Mouse (Mus musculus) lung, postnatal 0 days (tissue): Measurements from ENCODE around the gene Adgrb3. TPM values are rescaled to one million over a fixed set of nuclear protein-coding genes. Genes with fewer than 3 reads are reported as not detected.

Experiments used
- ATAC-seq: fragments of 200-750 bp; cut with Nextera tagmentation; 2 replicates; pipeline ENCODE4 v1.8.0; 2017; ENCODE audit warnings: moderate library complexity
- DNase-seq: peaks from one replicate; pipeline ENCODE4 v3.0.0-alpha.2; 2016; ENCODE audit warnings: low spot score
- H3K27ac ChIP-seq: fragments of 300-500 bp; sonication (generic); 2 replicates; pipeline ENCODE4 v1.5.1; 2014; ENCODE audit warnings: antibody characterized with exemption, mild to moderate bottlenecking, low read length, mixed read lengths
- H3K27me3 ChIP-seq: fragments of 300-500 bp; sonication (generic); replicated peaks from 2 replicates; pipeline ENCODE4 v1.6.1; 2014; ENCODE audit warnings: low read length, mixed read lengths; ENCODE audit not compliant: insufficient read depth
- H3K36me3 ChIP-seq: fragments of 300-500 bp; sonication (generic); 2 replicates; pipeline ENCODE4 v1.6.1; 2014; ENCODE audit warnings: low read length, mixed read lengths; ENCODE audit not compliant: insufficient read depth
- H3K4me1 ChIP-seq: fragments of 300-500 bp; sonication (generic); 2 replicates; pipeline ENCODE4 v1.6.1; 2014; ENCODE audit warnings: antibody characterized with exemption, low read depth, low read length, mixed read lengths; ENCODE audit not compliant: insufficient read depth
- H3K4me2 ChIP-seq: fragments of 300-500 bp; sonication (generic); replicated peaks from 2 replicates; pipeline ENCODE4 v1.6.1; 2014; ENCODE audit warnings: low read depth, mild to moderate bottlenecking, low read length, moderate library complexity, mixed read lengths
- H3K4me3 ChIP-seq: fragments of 300-500 bp; sonication (generic); 2 replicates; pipeline ENCODE4 v1.5.1; 2014; ENCODE audit warnings: low read depth, low read length
- H3K9ac ChIP-seq: fragments of 300-500 bp; sonication (generic); replicated peaks from 2 replicates; pipeline ENCODE4 v1.6.1; 2014; ENCODE audit warnings: low read depth, mild to moderate bottlenecking
- H3K9me3 ChIP-seq: fragments of 300-500 bp; sonication (generic); 2 replicates; pipeline ENCODE4 v1.6.1; 2016; ENCODE audit warnings: low read length, mixed read lengths
- CTCF ChIP-seq: IDR thresholded peaks from 2 replicates; pipeline ENCODE4 v1.5.1; 2016; ENCODE audit warnings: antibody characterized with exemption, mild to moderate bottlenecking
- EP300 ChIP-seq: IDR thresholded peaks from 2 replicates; pipeline ENCODE4 v1.6.1; 2016; ENCODE audit warnings: antibody characterized with exemption, mild to moderate bottlenecking, control low read depth
- WGBS: fragments of 180-500 bp; shearing (Covaris S2); extraction: QIAGEN DNeasy Blood & Tissue Kit; methylation state at CpG from one replicate; pipeline ENCODE4 v1.1.7; 2014; 5-methylcytosine and 5-hydroxymethylcytosine counted together
- polyA plus RNA-seq: library from polyadenylated mRNA; unstranded; fragments of >200 nt; fragmentation: Nextera tagmentation; extraction: Ambion mirVana; gene quantifications from 2 replicates; pipeline ENCODE4 v1.2.1, GENCODE M21; 2015

The Adgrb3 gene
- polyA plus RNA-seq, 1 experiment from 2014 or later = 0.05 TPM

DNA sequence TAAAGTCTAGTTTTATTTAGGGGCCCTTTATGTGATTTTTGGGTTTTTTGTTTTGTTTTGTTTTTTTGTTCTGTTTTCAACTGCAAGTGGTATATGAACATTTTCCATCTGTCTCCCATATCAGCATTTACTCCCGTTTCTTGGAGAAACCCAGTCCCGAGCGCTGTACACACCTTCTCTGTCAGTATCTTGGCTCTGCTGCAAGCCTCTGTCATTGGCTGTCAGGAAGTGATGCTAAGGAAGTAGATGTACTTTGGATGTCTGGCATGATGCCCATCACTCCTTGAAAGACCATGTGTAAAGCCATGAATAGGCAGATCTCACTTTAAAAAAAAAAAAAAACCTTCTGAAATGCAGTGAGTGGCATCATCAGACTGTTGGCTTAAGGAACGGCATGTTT lies 132.3 kb downstream of the Adgrb3 start:
- DNase-seq = no peak
- TF ChIP-seq EP300 = no peak
- no peak for TF ChIP-seq CTCF
- no peaks in the 10 kb centered on the region for H3K4me1 ChIP-seq
- no peak overlapping the region for H3K9ac ChIP-seq
- no peaks in the 10 kb centered on the region for H3K27me3 ChIP-seq
- no peak overlapping the region for H3K27ac ChIP-seq
- no peaks in the 10 kb centered on the region for H3K9me3 ChIP-seq
- H3K4me2 ChIP-seq = no peak overlapping the region
- 69% methylated on average over 4 of the region's 4 CpGs for WGBS
- H3K36me3 ChIP-seq = no peaks in the 10 kb centered on the region
- H3K4me3 ChIP-seq = no peak overlapping the region
- ATAC-seq = no peak

DNA sequence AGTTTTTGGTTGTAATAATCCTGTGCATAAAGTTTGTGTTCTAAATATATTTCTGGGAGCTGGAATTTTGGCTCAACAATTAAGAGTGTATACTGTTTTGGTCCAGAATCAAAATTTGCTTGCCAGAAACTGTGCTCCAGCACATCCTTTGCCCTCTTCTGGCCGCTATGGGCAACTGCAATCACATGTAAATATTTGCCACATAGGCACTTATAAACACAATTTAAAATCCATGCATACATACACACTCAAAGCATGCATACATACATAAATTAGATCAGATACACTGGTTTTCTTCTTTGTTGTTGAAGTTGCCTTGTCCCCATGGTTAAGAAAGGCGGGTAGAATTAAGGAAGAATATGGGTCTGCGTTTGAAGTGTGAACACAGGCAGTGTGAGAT lies 132.7 kb downstream of the Adgrb3 start:
- H3K9me3 ChIP-seq = no peaks in the 10 kb centered on the region
- TF ChIP-seq CTCF (peak; percentile 15; the same call in 1 of the 2 replicates), EP300 (no peak)
- no peak overlapping the region for H3K4me3 ChIP-seq
- no peaks in the 10 kb centered on the region for H3K4me1 ChIP-seq
- ATAC-seq (no peak), DNase-seq (no peak)
- no peak overlapping the region for H3K9ac ChIP-seq
- no peaks in the 10 kb centered on the region for H3K36me3 ChIP-seq
- no peak overlapping the region for H3K27ac ChIP-seq
- WGBS = 55% methylated on average over 3 of the region's 3 CpGs
- no peak overlapping the region for H3K4me2 ChIP-seq
- no peaks in the 10 kb centered on the region for H3K27me3 ChIP-seq

DNA sequence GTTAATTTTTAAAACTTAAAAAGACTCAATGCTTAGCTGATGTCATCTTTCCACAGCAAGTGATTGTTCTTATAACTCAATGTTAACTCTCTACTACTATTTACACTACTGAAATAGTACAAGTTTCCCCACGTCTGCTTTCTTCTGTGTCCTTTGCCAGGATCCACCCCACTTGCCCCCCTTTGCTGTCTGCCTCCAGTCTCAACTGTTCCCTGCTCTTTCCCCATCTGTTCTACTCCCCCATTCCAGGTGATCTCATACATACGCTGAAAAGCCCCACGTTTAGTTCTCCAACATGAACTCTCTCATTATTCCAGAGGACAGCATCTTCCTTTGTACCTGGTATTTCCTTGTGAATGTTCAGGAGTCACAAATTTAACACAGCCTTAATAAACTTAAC lies 147.4 kb downstream of the Adgrb3 start:
- TF ChIP-seq EP300 = no peak
- no peak for TF ChIP-seq CTCF
- no peaks in the 10 kb centered on the region for H3K9me3 ChIP-seq
- H3K4me1 ChIP-seq = no peaks in the 10 kb centered on the region
- no peak overlapping the region for H3K4me2 ChIP-seq
- ATAC-seq = no peak
- no peaks in the 10 kb centered on the region for H3K36me3 ChIP-seq
- no peak overlapping the region for H3K9ac ChIP-seq
- no peak overlapping the region for H3K4me3 ChIP-seq
- H3K27me3 ChIP-seq = no peaks in the 10 kb centered on the region
- no peak overlapping the region for H3K27ac ChIP-seq
- WGBS = 57% methylated on average over 3 of the region's 3 CpGs
- no peak for DNase-seq

DNA sequence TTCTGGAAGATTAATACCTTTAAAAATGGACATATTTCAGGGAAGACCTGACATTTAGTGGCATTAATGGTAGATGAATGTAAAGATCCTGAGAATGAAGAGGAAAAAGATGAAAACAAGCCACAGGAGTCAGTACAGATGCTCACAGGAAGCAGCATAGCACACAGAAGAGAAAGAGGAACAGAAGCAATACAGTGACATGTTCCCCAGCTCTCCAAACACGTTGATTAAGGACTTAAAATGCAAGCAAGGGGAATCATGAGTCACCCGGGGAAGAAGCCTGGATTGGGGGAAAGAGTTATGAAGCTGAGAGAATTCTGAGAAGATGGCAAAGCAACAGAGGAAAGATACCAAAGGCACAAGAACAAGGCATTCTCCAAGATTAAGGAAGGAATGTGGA lies 149.9 kb downstream of the Adgrb3 start:
- no peak for DNase-seq
- H3K27me3 ChIP-seq = no peaks in the 10 kb centered on the region
- H3K4me1 ChIP-seq = no peaks in the 10 kb centered on the region
- no peak for ATAC-seq
- no peak overlapping the region for H3K27ac ChIP-seq
- no peak overlapping the region for H3K4me2 ChIP-seq
- no peaks in the 10 kb centered on the region for H3K36me3 ChIP-seq
- TF ChIP-seq EP300 = no peak
- TF ChIP-seq CTCF = no peak
- no peak overlapping the region for H3K4me3 ChIP-seq
- no peaks in the 10 kb centered on the region for H3K9me3 ChIP-seq
- WGBS = 43% methylated on average over 2 of the region's 2 CpGs
- no peak overlapping the region for H3K9ac ChIP-seq

DNA sequence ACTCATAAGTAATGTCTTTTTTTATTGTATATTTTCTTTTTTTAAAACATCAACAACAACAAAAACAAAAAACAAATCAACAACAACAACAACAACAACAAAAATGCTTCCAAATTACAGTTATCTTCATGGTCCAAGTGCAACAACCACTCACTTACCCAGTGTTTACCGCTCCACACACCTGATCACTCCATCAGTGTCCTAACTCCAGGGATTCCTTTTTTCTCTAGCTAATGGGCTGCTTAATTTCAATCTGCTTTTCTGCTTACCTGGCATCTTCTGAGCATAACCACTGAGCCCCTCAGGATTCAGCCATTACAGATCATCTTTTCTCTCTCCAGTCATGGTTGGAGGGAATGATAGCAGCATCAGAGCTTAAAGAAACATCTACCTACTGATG lies 176.8 kb downstream of the Adgrb3 start:
- no peaks in the 10 kb centered on the region for H3K4me1 ChIP-seq
- H3K4me3 ChIP-seq = no peak overlapping the region
- no peaks in the 10 kb centered on the region for H3K9me3 ChIP-seq
- ATAC-seq = no peak
- no peak overlapping the region for H3K27ac ChIP-seq
- no peak for TF ChIP-seq EP300
- WGBS = 86% methylated on average over 1 of the region's 1 CpGs
- H3K4me2 ChIP-seq = no peak overlapping the region
- no peak overlapping the region for H3K9ac ChIP-seq
- no peaks in the 10 kb centered on the region for H3K27me3 ChIP-seq
- H3K36me3 ChIP-seq = no peaks in the 10 kb centered on the region
- no peak for DNase-seq

DNA sequence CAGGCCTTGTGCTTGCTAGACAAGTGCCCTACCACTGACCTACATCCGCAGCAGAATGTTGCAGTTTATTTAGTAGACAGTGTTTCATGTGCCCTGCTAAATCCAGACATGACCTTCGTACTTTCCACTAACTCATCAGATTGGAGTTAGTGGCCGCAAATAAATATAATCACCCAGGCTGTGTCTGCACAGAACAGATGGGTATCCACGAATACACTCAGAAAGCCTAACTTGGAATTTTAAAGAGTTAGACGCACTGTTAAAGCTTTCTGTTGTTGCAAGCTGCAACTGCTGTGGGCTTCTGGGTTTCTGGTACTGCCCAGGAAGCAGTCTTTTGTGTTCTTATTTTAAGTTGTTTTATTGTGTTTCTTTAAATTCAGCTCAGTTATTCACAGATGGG lies 185.3 kb downstream of the Adgrb3 start:
- H3K4me1 ChIP-seq = no peaks in the 10 kb centered on the region
- TF ChIP-seq CTCF (no peak), EP300 (no peak)
- no peaks in the 10 kb centered on the region for H3K9me3 ChIP-seq
- 81% methylated on average over 5 of the region's 5 CpGs for WGBS
- H3K27me3 ChIP-seq = no peaks in the 10 kb centered on the region
- no peak overlapping the region for H3K27ac ChIP-seq
- no peak overlapping the region for H3K4me3 ChIP-seq
- no peaks in the 10 kb centered on the region for H3K36me3 ChIP-seq
- DNase-seq (no peak), ATAC-seq (no peak)
- no peak overlapping the region for H3K9ac ChIP-seq
- no peak overlapping the region for H3K4me2 ChIP-seq

DNA sequence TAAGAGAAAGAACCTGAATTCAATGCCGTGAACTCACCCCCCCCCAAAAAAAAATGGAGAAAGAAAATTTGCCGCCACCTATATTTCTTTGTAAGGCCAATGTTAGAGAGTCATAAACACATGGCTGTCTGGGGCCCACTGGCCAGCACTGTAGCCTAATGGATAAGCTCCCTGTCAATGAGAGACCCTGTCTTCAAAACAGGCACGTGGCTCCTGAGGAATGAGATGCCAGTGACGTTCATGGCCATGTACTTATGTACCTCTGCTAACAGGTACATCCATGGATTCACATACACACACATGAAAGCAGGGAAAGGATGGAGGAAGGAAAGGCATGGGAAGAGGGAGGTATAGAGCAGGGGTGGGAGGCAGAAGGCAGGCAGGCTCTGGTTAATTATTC lies 208.0 kb downstream of the Adgrb3 start:
- no peaks in the 10 kb centered on the region for H3K27me3 ChIP-seq
- H3K9ac ChIP-seq = no peak overlapping the region
- H3K4me1 ChIP-seq = no peaks in the 10 kb centered on the region
- no peak for TF ChIP-seq EP300
- no peak for TF ChIP-seq CTCF
- no peak overlapping the region for H3K27ac ChIP-seq
- no peaks in the 10 kb centered on the region for H3K9me3 ChIP-seq
- no peak overlapping the region for H3K4me3 ChIP-seq
- ATAC-seq (no peak), DNase-seq (no peak)
- no peaks in the 10 kb centered on the region for H3K36me3 ChIP-seq
- WGBS = 60% methylated on average over 4 of the region's 4 CpGs
- no peak overlapping the region for H3K4me2 ChIP-seq
